Mouse (Mus musculus) heart, embryonic 14.5 days (tissue): ENCODE measurements around the gene Trim42. TPM values are rescaled to one million over a fixed set of nuclear protein-coding genes. Genes with fewer than 3 reads are reported as not detected.

Experiments used
- ATAC-seq: fragments of 200-750 bp; cut with Nextera tagmentation; 2 replicates; pipeline ENCODE4 v1.8.0; 2017; ENCODE audit warnings: low read depth, moderate TSS enrichment; ENCODE audit not compliant: insufficient number of reproducible peaks, insufficient read depth, low FRiP score
- H3K27ac ChIP-seq, 2 experiments: fragments of 200-500 bp in 1 of 2; fragments of 300-500 bp in 1 of 2; sonication (generic) in 1 of 2; replicated peaks in 1 of 2; 2 replicates each; pipeline ENCODE4 v1.5.1; 2012 to 2014; ENCODE audit warnings: low read depth in 2 of 2, low read length in 2 of 2, control low read depth in 1 of 2, mild to moderate bottlenecking in 1 of 2, mixed read lengths in 1 of 2; ENCODE audit not compliant: control insufficient read depth in 1 of 2, insufficient read depth in 1 of 2
- H3K27me3 ChIP-seq: fragments of 300-500 bp; sonication (generic); 2 replicates; pipeline ENCODE4 v1.6.1; 2014; ENCODE audit warnings: mild to moderate bottlenecking, low read length, control low read depth; ENCODE audit not compliant: control insufficient read depth, insufficient read depth
- H3K36me3 ChIP-seq: fragments of 300-500 bp; sonication (generic); 2 replicates; pipeline ENCODE4 v1.6.1; 2014; ENCODE audit warnings: mild to moderate bottlenecking, control low read depth, low read length, mixed read lengths; ENCODE audit not compliant: control insufficient read depth, insufficient read depth
- H3K4me1 ChIP-seq, 2 experiments: fragments of 200-500 bp in 1 of 2; fragments of 300-500 bp in 1 of 2; sonication (generic) in 1 of 2; 2 replicates each; pipeline ENCODE4 v1.6.1; 2012 to 2014; ENCODE audit warnings: low read length in 2 of 2, control low read depth in 1 of 2, mixed read lengths in 1 of 2; ENCODE audit not compliant: control insufficient read depth in 2 of 2, insufficient read depth in 2 of 2
- H3K4me2 ChIP-seq: fragments of 300-500 bp; sonication (generic); 2 replicates; pipeline ENCODE4 v1.6.1; 2014; ENCODE audit warnings: mild to moderate bottlenecking, low read length
- H3K4me3 ChIP-seq, 2 experiments: fragments of 200-500 bp in 1 of 2; fragments of 300-500 bp in 1 of 2; sonication (generic) in 1 of 2; 2 replicates each; pipeline ENCODE4 v1.5.1; 2012 to 2014; ENCODE audit warnings: low read length in 2 of 2, mild to moderate bottlenecking in 2 of 2, control low read depth in 1 of 2, low read depth in 1 of 2, moderate library complexity in 1 of 2; ENCODE audit not compliant: control insufficient read depth in 1 of 2, insufficient read depth in 1 of 2
- H3K9ac ChIP-seq: fragments of 300-500 bp; sonication (generic); 2 replicates; pipeline ENCODE4 v1.6.1; 2014; ENCODE audit warnings: mild to moderate bottlenecking, low read length
- H3K9me3 ChIP-seq: fragments of 300-500 bp; sonication (generic); 2 replicates; pipeline ENCODE4 v1.6.1; 2016; ENCODE audit warnings: low read length, control low read depth; ENCODE audit not compliant: control insufficient read depth
- WGBS: fragments of 180-500 bp; shearing (Covaris S2); extraction: QIAGEN DNeasy Blood & Tissue Kit; methylation state at CpG from one replicate; pipeline ENCODE4 v1.1.7; 2014; 5-methylcytosine and 5-hydroxymethylcytosine counted together
- polyA plus RNA-seq: library from polyadenylated mRNA; unstranded; fragments of >200 nt; fragmentation: Nextera tagmentation; extraction: Ambion mirVana; gene quantifications from 2 replicates; pipeline ENCODE4 v1.2.1, GENCODE M21; 2014

Trim42 gene
- polyA plus RNA-seq, 1 experiment from 2014 or later, result not detected

DNA sequence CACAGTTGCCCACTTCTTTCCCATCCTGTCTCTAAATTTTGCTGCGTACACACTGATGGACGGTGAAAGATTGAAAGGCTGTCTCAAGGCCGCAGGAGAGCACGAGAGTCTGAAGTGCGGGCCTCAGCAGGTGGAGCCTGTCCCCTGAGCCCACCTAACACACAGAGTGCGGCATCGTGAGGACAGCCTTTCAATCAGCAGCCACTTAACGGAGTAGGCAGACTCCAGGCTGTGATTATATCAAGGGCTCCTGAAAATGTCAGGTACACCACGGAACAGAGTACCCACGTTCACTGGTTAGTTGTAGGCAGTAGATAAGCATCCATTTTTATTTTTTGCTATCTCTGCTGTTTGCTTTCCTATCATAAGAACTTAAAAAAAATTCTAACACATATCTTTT is 47.6 kb downstream of the Trim42 start:
- H3K4me1 ChIP-seq, result no peaks in the 10 kb centered on the region
- ATAC-seq, result no peak
- H3K36me3 ChIP-seq, result no peaks in the 10 kb centered on the region
- no peak overlapping the region for H3K4me3 ChIP-seq
- H3K27me3 ChIP-seq, result no peaks in the 10 kb centered on the region
- WGBS, result 32% methylated on average over 10 of the region's 10 CpGs
- no peak overlapping the region for H3K9ac ChIP-seq
- H3K9me3 ChIP-seq, result no peaks in the 10 kb centered on the region
- no peak overlapping the region for H3K27ac ChIP-seq
- H3K4me2 ChIP-seq, result no peak overlapping the region

- Histone ChIP-seq H3K27me3 (peaks cover 5% of the 10 kb centered on the region; the same call in 1 of the 2 replicates), H3K4me2 (no peak overlapping the region), H3K9ac (no peak overlapping the region), H3K36me3 (no peaks in the 10 kb centered on the region), H3K4me3 (no peak overlapping the region), H3K4me1 (peaks cover 0 to 5% of the 10 kb centered on the region in 2 experiments; a peak in 1 of 4 replicates), H3K27ac (no peak overlapping the region), H3K9me3 (no peaks in the 10 kb centered on the region)
- 67% methylated on average over 10 of the region's 10 CpGs for WGBS
- ATAC-seq, result no peak
Measured at GRCm38 (mm10) chr9:97315421-97316055, 54.2 kb downstream of the Trim42 start.

GRCm38 (mm10) chr9:97311614-97312013 is 58.1 kb downstream of the Trim42 start:
- Histone ChIP-seq H3K9ac (no peak overlapping the region), H3K4me2 (no peak overlapping the region), H3K27ac (no peak overlapping the region), H3K27me3 (peaks cover 5% of the 10 kb centered on the region; the same call in 1 of the 2 replicates), H3K4me1 (peaks cover 0 to 5% of the 10 kb centered on the region in 2 experiments; a peak in 1 of 4 replicates), H3K9me3 (no peaks in the 10 kb centered on the region), H3K4me3 (no peak overlapping the region), H3K36me3 (no peaks in the 10 kb centered on the region)
- no peak for ATAC-seq
- 78% methylated on average over 7 of the region's 7 CpGs for WGBS

DNA sequence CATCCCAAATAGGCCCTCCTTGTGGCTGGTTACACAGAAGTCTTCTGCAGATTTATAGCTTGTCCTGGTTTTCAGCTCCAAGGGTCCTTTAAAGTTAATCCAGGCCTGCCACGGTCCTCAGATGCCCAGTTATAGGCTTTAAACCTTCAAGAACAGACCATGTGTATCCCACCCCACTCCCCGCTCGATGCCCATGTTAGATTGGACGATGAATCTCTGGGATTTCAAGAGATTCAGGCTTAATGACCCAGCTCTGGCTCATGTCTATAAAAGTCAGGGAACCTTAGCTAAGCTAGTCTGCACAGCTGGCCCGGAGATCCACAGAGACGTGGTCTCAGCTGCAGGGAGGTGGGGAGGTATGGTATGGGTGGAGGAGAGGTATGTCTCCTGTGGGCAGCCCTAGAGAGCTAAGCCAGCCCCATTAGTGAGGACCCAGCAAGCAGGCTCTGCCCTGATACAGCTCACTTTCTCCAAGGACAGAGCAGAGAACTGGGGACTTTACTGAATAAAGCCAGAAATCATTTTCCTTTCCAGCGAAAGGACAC is 60.2 kb downstream of the Trim42 start:
- 85% methylated on average over 7 of the region's 7 CpGs for WGBS
- Histone ChIP-seq H3K9ac (no peak overlapping the region), H3K27me3 (peaks cover 5% of the 10 kb centered on the region; the same call in 1 of the 2 replicates), H3K9me3 (no peaks in the 10 kb centered on the region), H3K4me2 (no peak overlapping the region), H3K4me1 (peaks cover 0 to 5% of the 10 kb centered on the region in 2 experiments; a peak in 1 of 4 replicates), H3K4me3 (no peak overlapping the region), H3K27ac (no peak overlapping the region), H3K36me3 (no peaks in the 10 kb centered on the region)
- ATAC-seq, result no peak

- Histone ChIP-seq H3K27me3 (peaks cover 3% of the 10 kb centered on the region; the same call in 1 of the 2 replicates), H3K4me2 (no peak overlapping the region), H3K4me3 (no peak overlapping the region), H3K9me3 (no peaks in the 10 kb centered on the region), H3K27ac (no peak overlapping the region), H3K9ac (no peak overlapping the region), H3K4me1 (no peaks in the 10 kb centered on the region), H3K36me3 (no peaks in the 10 kb centered on the region)
- WGBS, result 38% methylated on average over 6 of the region's 6 CpGs
- no peak for ATAC-seq
Measured at GRCm38 (mm10) chr9:97307705-97308485, 61.9 kb downstream of the Trim42 start.
